Mouse (Mus musculus) kidney, embryonic 15.5 days (tissue): ENCODE measurements around the gene Spns2. TPM values are rescaled to one million over a fixed set of nuclear protein-coding genes. Genes with fewer than 3 reads are reported as not detected.
A peak's percentile ranks its signal among the peaks of the same experiment; 100 is the strongest.

ENCODE experiments used
- ATAC-seq: fragments of 200-750 bp; cut with Nextera tagmentation; replicated peaks from 2 replicates; pipeline ENCODE4 v1.8.0; 2017; ENCODE audit warnings: moderate TSS enrichment; ENCODE audit not compliant: low FRiP score
- H3K27ac ChIP-seq: fragments of 300-500 bp; sonication (generic); 2 replicates; pipeline ENCODE4 v1.5.1; 2015; ENCODE audit warnings: mild to moderate bottlenecking, inconsistent platforms
- H3K27me3 ChIP-seq: fragments of 300-500 bp; sonication (generic); 2 replicates; pipeline ENCODE4 v1.6.1; 2015; ENCODE audit warnings: inconsistent platforms
- H3K36me3 ChIP-seq: fragments of 300-500 bp; sonication (generic); 2 replicates; pipeline ENCODE4 v1.6.1; 2015; ENCODE audit warnings: inconsistent platforms
- H3K4me1 ChIP-seq: fragments of 300-500 bp; sonication (generic); 2 replicates; pipeline ENCODE4 v1.6.1; 2015; ENCODE audit warnings: inconsistent platforms
- H3K4me2 ChIP-seq: fragments of 300-500 bp; sonication (generic); 2 replicates; pipeline ENCODE4 v1.6.1; 2015; ENCODE audit warnings: moderate library complexity, mild to moderate bottlenecking, inconsistent platforms
- H3K4me3 ChIP-seq: fragments of 300-500 bp; sonication (generic); replicated peaks from 2 replicates; pipeline ENCODE4 v1.5.1; 2015; ENCODE audit warnings: mild to moderate bottlenecking, inconsistent platforms
- H3K9ac ChIP-seq: fragments of 300-500 bp; sonication (generic); 2 replicates; pipeline ENCODE4 v1.6.1; 2015; ENCODE audit warnings: mild to moderate bottlenecking, inconsistent platforms
- H3K9me3 ChIP-seq: fragments of 300-500 bp; sonication (generic); replicated peaks from 2 replicates; pipeline ENCODE4 v1.6.1; 2016; ENCODE audit warnings: inconsistent platforms
- WGBS: fragments of 180-500 bp; shearing (Covaris S2); methylation state at CpG from one replicate; pipeline ENCODE4 v1.1.7; 2015; ENCODE audit warnings: mixed read lengths; 5-methylcytosine and 5-hydroxymethylcytosine counted together
- polyA plus RNA-seq: library from polyadenylated mRNA; unstranded; fragments of >200 nt; fragmentation: Nextera tagmentation; extraction: Ambion mirVana; gene quantifications from 2 replicates; pipeline ENCODE4 v1.2.1, GENCODE M21; 2015

The Spns2 gene
- polyA plus RNA-seq, 1 experiment from 2014 or later, result 2.9 TPM

DNA sequence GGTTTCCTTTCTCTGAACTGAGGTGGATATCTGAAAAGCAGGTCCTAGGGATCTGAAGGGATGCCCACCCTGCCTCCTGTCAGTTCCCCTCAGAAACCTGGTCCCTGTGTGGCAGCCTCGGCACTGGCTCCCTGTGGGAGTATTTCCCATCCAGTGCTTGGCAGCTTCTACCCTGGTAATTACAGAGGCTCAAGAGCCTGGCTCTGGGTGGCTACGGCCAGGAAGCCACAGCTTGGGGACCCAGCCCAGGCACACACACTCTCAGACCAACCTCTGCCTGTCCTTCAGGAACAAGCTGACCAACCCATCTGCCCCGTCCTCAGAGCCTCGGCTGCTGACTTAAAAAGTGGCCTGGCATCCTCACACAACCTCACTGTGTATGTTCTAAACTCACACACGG, 8.4 kb downstream of the Spns2 start:
- Histone ChIP-seq H3K27me3 (0 out of 2 replicates have a peak, but pooled peaks cover 9% of the 10 kb centered on the region), H3K4me1 (peaks cover 30% of the 10 kb centered on the region), H3K27ac (no peak overlapping the region), H3K4me3 (no peak overlapping the region), H3K9me3 (no peaks in the 10 kb centered on the region), H3K36me3 (no peaks in the 10 kb centered on the region), H3K4me2 (no peak overlapping the region), H3K9ac (no peak overlapping the region)
- 76% methylated on average over 5 of the region's 5 CpGs for WGBS
- no peak for ATAC-seq

GRCm38 (mm10) chr11:72479499-72479898, 10.2 kb downstream of the Spns2 start:
- Histone ChIP-seq H3K9me3 (no peaks in the 10 kb centered on the region), H3K27me3 (no peaks in the 10 kb centered on the region), H3K36me3 (no peaks in the 10 kb centered on the region), H3K4me1 (peaks cover 27% of the 10 kb centered on the region), H3K27ac (no peak overlapping the region), H3K9ac (no peak overlapping the region), H3K4me3 (no peak overlapping the region), H3K4me2 (no peak overlapping the region)
- WGBS, result 83% methylated on average over 2 of the region's 2 CpGs
- ATAC-seq, result no peak

DNA sequence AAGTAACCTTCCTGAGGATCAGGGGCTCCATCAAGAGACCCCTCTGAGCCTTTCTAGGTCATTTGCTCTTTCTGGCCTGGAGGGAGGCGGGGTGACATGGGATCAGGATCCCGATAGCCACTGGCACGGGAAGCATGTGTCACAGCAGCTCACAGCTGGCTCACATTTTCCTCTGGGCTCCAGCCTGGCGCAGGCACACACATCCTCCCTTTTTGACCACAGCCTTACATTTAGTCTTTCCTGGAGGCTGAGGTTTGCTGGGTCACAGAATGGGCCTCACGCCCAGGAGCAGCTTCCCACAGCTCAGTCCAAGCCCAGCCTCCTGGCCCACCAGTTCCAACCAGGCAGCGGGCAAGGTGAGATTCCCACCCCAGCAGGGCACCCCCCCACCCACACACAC, 11.5 kb downstream of the Spns2 start:
- H3K27ac ChIP-seq, result peak overlapping the region; percentile 42
- H3K9ac ChIP-seq, result no peak overlapping the region
- H3K27me3 ChIP-seq, result no peaks in the 10 kb centered on the region
- ATAC-seq, result no peak
- 55% methylated on average over 6 of the region's 6 CpGs for WGBS
- H3K4me2 ChIP-seq, result no peak overlapping the region
- H3K36me3 ChIP-seq, result no peaks in the 10 kb centered on the region
- H3K4me3 ChIP-seq, result no peak overlapping the region
- peaks cover 31% of the 10 kb centered on the region for H3K4me1 ChIP-seq
- H3K9me3 ChIP-seq, result no peaks in the 10 kb centered on the region

GRCm38 (mm10) chr11:72477653-72478052, 12.1 kb downstream of the Spns2 start:
- Histone ChIP-seq H3K4me3 (no peak overlapping the region), H3K4me2 (no peak overlapping the region), H3K27me3 (no peaks in the 10 kb centered on the region), H3K36me3 (no peaks in the 10 kb centered on the region), H3K4me1 (peaks cover 31% of the 10 kb centered on the region), H3K9ac (no peak overlapping the region), H3K27ac (0 out of 2 replicates have a peak overlapping the region, but pooled peaks have one; percentile 18), H3K9me3 (no peaks in the 10 kb centered on the region)
- 82% methylated on average over 1 of the region's 1 CpGs for WGBS
- ATAC-seq, result no peak

GRCm38 (mm10) chr11:72477182-72477581, 12.5 kb downstream of the Spns2 start:
- Histone ChIP-seq H3K27me3 (no peaks in the 10 kb centered on the region), H3K4me2 (no peak overlapping the region), H3K9me3 (no peaks in the 10 kb centered on the region), H3K27ac (no peak overlapping the region), H3K36me3 (no peaks in the 10 kb centered on the region), H3K9ac (no peak overlapping the region), H3K4me3 (no peak overlapping the region), H3K4me1 (peaks cover 36% of the 10 kb centered on the region)
- ATAC-seq, result no peak
- 31% methylated on average over 5 of the region's 5 CpGs for WGBS

GRCm38 (mm10) chr11:72476074-72476625, 13.6 kb downstream of the Spns2 start:
- no peak overlapping the region for H3K27ac ChIP-seq
- H3K27me3 ChIP-seq, result no peaks in the 10 kb centered on the region
- H3K9me3 ChIP-seq, result no peaks in the 10 kb centered on the region
- H3K9ac ChIP-seq, result no peak overlapping the region
- H3K36me3 ChIP-seq, result no peaks in the 10 kb centered on the region
- H3K4me3 ChIP-seq, result no peak overlapping the region
- ATAC-seq, result no peak
- H3K4me1 ChIP-seq, result peaks cover 40% of the 10 kb centered on the region
- H3K4me2 ChIP-seq, result no peak overlapping the region
- 64% methylated on average over 7 of the region's 7 CpGs for WGBS

DNA sequence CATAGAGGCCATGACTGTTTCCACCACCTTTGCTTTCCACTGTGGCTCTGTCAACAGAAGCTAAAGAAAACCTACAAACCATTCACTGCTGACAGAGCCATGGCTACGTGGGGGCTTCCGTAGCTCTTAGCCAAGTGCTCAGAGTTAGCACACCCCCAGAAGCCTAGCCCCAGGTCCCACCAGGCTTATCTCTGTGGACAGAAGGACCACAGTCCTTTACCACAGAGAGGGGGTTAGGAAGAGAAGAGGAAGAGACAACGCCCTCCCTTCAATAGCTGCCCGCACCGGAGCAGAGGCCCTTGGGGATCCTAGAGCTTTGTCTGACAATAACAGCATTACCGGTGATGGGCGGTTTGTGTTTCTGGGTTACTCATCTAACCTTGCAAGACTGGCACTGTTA, 14.3 kb downstream of the Spns2 start:
- 70% methylated on average over 7 of the region's 7 CpGs for WGBS
- no peak for ATAC-seq
- no peak overlapping the region for H3K4me3 ChIP-seq
- H3K9me3 ChIP-seq, result no peaks in the 10 kb centered on the region
- no peak overlapping the region for H3K9ac ChIP-seq
- H3K4me1 ChIP-seq, result peaks cover 43% of the 10 kb centered on the region
- H3K4me2 ChIP-seq, result no peak overlapping the region
- no peak overlapping the region for H3K27ac ChIP-seq
- no peaks in the 10 kb centered on the region for H3K36me3 ChIP-seq
- no peaks in the 10 kb centered on the region for H3K27me3 ChIP-seq

- H3K4me1 ChIP-seq, result peaks cover 48% of the 10 kb centered on the region
- H3K36me3 ChIP-seq, result no peaks in the 10 kb centered on the region
- no peak overlapping the region for H3K4me3 ChIP-seq
- no peak overlapping the region for H3K27ac ChIP-seq
- no peaks in the 10 kb centered on the region for H3K9me3 ChIP-seq
- no peaks in the 10 kb centered on the region for H3K27me3 ChIP-seq
- no peak for ATAC-seq
- 55% methylated on average over 3 of the region's 3 CpGs for WGBS
- H3K9ac ChIP-seq, result no peak overlapping the region
- H3K4me2 ChIP-seq, result no peak overlapping the region
Measured at GRCm38 (mm10) chr11:72474926-72475325, 14.8 kb downstream of the Spns2 start.

DNA sequence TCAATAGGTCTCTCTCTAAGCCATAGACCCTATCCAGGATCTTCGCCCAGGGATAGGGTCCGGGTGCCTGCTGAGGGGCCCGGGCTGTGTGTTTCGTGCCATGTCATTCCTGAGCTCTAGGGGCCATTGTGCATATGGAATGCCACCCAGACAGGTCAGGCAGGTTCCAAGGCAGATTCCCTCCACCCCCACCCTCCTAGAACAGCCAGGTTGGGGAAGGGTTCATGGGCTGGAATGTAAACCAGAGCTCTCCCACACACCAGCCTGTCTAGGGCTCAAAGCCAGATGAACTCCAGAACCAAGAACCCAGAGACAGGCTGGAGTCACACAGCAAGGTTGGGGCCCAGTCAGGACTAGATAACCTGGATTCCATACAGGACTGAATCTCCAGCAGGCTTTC, 16.2 kb downstream of the Spns2 start:
- no peaks in the 10 kb centered on the region for H3K36me3 ChIP-seq
- peak overlapping the region; percentile 61 for H3K27ac ChIP-seq
- no peak overlapping the region for H3K4me2 ChIP-seq
- WGBS, result 74% methylated on average over 4 of the region's 4 CpGs
- H3K4me3 ChIP-seq, result no peak overlapping the region
- no peaks in the 10 kb centered on the region for H3K27me3 ChIP-seq
- H3K9me3 ChIP-seq, result no peaks in the 10 kb centered on the region
- H3K9ac ChIP-seq, result no peak overlapping the region
- H3K4me1 ChIP-seq, result peaks cover 58% of the 10 kb centered on the region
- 0 out of 2 replicates have a peak, but pooled peaks have one; percentile 33 for ATAC-seq

DNA sequence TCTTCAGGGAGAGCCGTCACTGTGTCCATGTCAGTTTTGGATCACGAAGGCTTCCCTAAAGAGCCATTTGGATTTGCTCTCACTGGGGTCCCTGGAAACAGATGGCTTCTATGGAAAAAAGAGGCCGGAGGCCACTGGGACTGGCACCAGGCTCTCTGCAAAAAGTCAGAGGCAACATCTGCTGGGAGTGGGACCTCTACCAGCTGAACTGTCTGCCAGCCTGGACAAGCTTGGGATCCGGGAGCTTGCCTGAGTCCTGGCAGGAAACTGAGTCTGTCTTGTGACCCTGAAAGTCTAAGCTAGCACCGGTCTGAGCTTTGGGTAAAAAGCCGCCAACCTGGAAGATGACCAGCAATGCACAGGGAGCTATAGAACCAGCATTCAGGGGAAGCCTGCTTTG, 18.3 kb downstream of the Spns2 start:
- 91% methylated on average over 6 of the region's 6 CpGs for WGBS
- no peak overlapping the region for H3K27ac ChIP-seq
- H3K4me3 ChIP-seq, result no peak overlapping the region
- no peaks in the 10 kb centered on the region for H3K27me3 ChIP-seq
- no peak overlapping the region for H3K4me2 ChIP-seq
- H3K36me3 ChIP-seq, result no peaks in the 10 kb centered on the region
- H3K9me3 ChIP-seq, result no peaks in the 10 kb centered on the region
- no peak overlapping the region for H3K9ac ChIP-seq
- no peak for ATAC-seq
- peaks cover 59% of the 10 kb centered on the region for H3K4me1 ChIP-seq

DNA sequence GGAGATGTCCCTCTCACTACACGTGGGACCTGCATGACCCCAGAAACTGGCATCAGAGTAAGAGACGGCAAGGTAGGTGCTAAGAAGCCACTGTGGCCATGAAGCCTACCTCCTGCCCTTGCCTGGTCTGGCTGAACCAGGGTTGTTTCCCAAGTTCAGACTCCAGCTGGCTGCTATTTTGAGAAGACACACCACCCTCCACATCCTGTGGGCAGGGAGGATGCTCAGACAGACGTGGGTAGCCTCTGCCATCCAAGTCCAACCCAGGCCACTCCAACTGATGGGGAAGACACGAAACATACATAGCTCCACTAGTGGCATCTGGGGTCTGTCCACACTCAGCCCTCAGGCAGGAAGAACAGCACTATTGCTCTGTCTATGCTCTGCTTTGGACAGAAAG, 19.7 kb downstream of the Spns2 start:
- no peak overlapping the region for H3K9ac ChIP-seq
- no peaks in the 10 kb centered on the region for H3K27me3 ChIP-seq
- WGBS, result 59% methylated on average over 4 of the region's 4 CpGs
- H3K4me2 ChIP-seq, result no peak overlapping the region
- no peaks in the 10 kb centered on the region for H3K9me3 ChIP-seq
- ATAC-seq, result no peak
- peak overlapping the region; percentile 81 for H3K27ac ChIP-seq
- H3K4me3 ChIP-seq, result no peak overlapping the region
- no peaks in the 10 kb centered on the region for H3K36me3 ChIP-seq
- H3K4me1 ChIP-seq, result peaks cover 71% of the 10 kb centered on the region

DNA sequence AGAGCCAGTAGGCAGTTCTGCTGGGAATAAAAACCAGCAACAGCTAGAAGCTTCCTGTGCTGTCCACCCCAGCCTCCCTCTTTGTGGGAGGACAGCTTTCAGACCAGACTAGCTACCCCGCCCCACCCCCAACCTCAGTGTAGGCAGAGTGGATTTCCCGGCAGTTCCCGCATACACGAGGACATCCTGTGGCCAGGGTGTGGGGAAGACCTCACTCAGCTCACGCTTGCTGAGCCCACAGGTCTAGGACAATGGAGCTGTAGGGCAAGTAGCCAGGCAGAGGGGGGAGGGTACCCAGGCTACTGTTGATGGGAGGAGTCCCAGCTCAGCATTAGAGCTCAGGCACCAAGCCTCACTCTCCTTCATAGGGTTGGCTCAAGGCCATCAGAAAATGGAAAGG, 20.5 kb downstream of the Spns2 start:
- no peaks in the 10 kb centered on the region for H3K36me3 ChIP-seq
- ATAC-seq, result peak; percentile 64

GRCm38 (mm10) chr11:72468525-72468924, 21.2 kb downstream of the Spns2 start:
- no peak overlapping the region for H3K9ac ChIP-seq
- ATAC-seq, result no peak
- 73% methylated on average over 5 of the region's 5 CpGs for WGBS

More for the DNA sequence above, 20.5 kb downstream of the Spns2 start:
- Histone ChIP-seq H3K27ac (peak overlapping the region; percentile 81), H3K27me3 (no peaks in the 10 kb centered on the region), H3K4me3 (no peak overlapping the region), H3K9ac (no peak overlapping the region), H3K9me3 (no peaks in the 10 kb centered on the region), H3K4me2 (no peak overlapping the region), H3K4me1 (peaks cover 75% of the 10 kb centered on the region)
- 18% methylated on average over 5 of the region's 5 CpGs for WGBS

More at GRCm38 (mm10) chr11:72468525-72468924, 21.2 kb downstream of the Spns2 start:
- Histone ChIP-seq H3K4me3 (no peak overlapping the region), H3K4me1 (peaks cover 71% of the 10 kb centered on the region), H3K4me2 (no peak overlapping the region), H3K27ac (peak overlapping the region; percentile 81), H3K9me3 (no peaks in the 10 kb centered on the region), H3K36me3 (no peaks in the 10 kb centered on the region), H3K27me3 (no peaks in the 10 kb centered on the region)
